Mouse (Mus musculus) liver, embryonic 14.5 days (tissue): Measurements from ENCODE around the gene Atp1b2. TPM values are rescaled to one million over a fixed set of nuclear protein-coding genes. Genes with fewer than 3 reads are reported as not detected.
A peak's percentile ranks its signal among the peaks of the same experiment; 100 is the strongest.
"Not testable (repeated sequence)": the region's sequence is repeated elsewhere in the genome, so short reads cannot be mapped to it uniquely, and the experiment has no call there.

ENCODE experiments used
- ATAC-seq: fragments of 200-750 bp; cut with Nextera tagmentation; 2 replicates; pipeline ENCODE4 v1.8.0; 2017; ENCODE audit warnings: moderate number of reproducible peaks, mild to moderate bottlenecking, moderate library complexity; ENCODE audit not compliant: insufficient read depth
- DNase-seq, 3 experiments: peaks; one replicate each; pipeline ENCODE4 v3.0.0-alpha.2; 2012 to 2013; ENCODE audit warnings: low read depth in 3 of 3, low spot score in 3 of 3
- H3K27ac ChIP-seq: fragments of 300-500 bp; sonication (generic); 2 replicates; pipeline ENCODE4 v1.5.1; 2014; ENCODE audit warnings: moderate library complexity, mild to moderate bottlenecking, control low read depth, inconsistent platforms
- H3K27me3 ChIP-seq: fragments of 300-500 bp; sonication (generic); 2 replicates; pipeline ENCODE4 v1.6.1; 2014; ENCODE audit warnings: mild to moderate bottlenecking, low read length, moderate library complexity; ENCODE audit not compliant: control insufficient read depth, insufficient read depth
- H3K36me3 ChIP-seq: fragments of 300-500 bp; sonication (generic); replicated peaks from 2 replicates; pipeline ENCODE4 v1.6.1; 2014; ENCODE audit warnings: low read depth; ENCODE audit not compliant: control insufficient read depth, insufficient read depth
- H3K4me1 ChIP-seq, 2 experiments: fragments of 200-500 bp in 1 of 2; fragments of 300-500 bp in 1 of 2; sonication (generic) in 1 of 2; replicated peaks; 2 replicates each; pipeline ENCODE4 v1.6.1; 2012 to 2014; ENCODE audit warnings: antibody characterized with exemption in 1 of 2, inconsistent platforms in 1 of 2, low read length in 1 of 2; ENCODE audit not compliant: control insufficient read depth in 2 of 2, insufficient read depth in 2 of 2
- H3K4me2 ChIP-seq: fragments of 300-500 bp; sonication (generic); 2 replicates; pipeline ENCODE4 v1.6.1; 2014; ENCODE audit warnings: low read depth, mild to moderate bottlenecking, control low read depth, moderate library complexity
- H3K4me3 ChIP-seq, 2 experiments: fragments of 200-500 bp in 1 of 2; fragments of 300-500 bp in 1 of 2; sonication (generic) in 1 of 2; 2 replicates each; pipeline ENCODE4 v1.5.1; 2012 to 2014; ENCODE audit warnings: low read depth in 2 of 2, low read length in 2 of 2, mild to moderate bottlenecking in 2 of 2, control low read depth in 1 of 2, inconsistent platforms in 1 of 2, moderate library complexity in 1 of 2; ENCODE audit not compliant: insufficient read depth in 1 of 2
- H3K9ac ChIP-seq: fragments of 300-500 bp; sonication (generic); replicated peaks from 2 replicates; pipeline ENCODE4 v1.6.1; 2014; ENCODE audit warnings: mild to moderate bottlenecking, control low read depth, moderate library complexity
- H3K9me3 ChIP-seq: fragments of 300-500 bp; sonication (generic); 2 replicates; pipeline ENCODE4 v1.6.1; 2016; ENCODE audit warnings: low read length, mixed read lengths; ENCODE audit not compliant: control insufficient read depth
- CTCF ChIP-seq: IDR thresholded peaks from 2 replicates; pipeline ENCODE4 v1.5.1; 2016; ENCODE audit warnings: antibody characterized with exemption, low read depth, control low read depth
- EP300 ChIP-seq: IDR thresholded peaks from 2 replicates; pipeline ENCODE4 v1.6.1; 2016; ENCODE audit warnings: antibody characterized with exemption, low read depth
- WGBS: fragments of 180-500 bp; shearing (Covaris S2); extraction: QIAGEN DNeasy Blood & Tissue Kit; methylation state at CpG from one replicate; pipeline ENCODE4 v1.1.7; 2014; ENCODE audit not compliant: insufficient replicate concordance; 5-methylcytosine and 5-hydroxymethylcytosine counted together
- polyA plus RNA-seq, 2 experiments: library from polyadenylated mRNA; depleted of rRNA in 1 of 2; stranded (reverse) in 1 of 2; unstranded in 1 of 2; fragments of >200 nt; fragmentation: Nextera tagmentation in 1 of 2; extraction: Ambion mirVana in 1 of 2; gene quantifications; 2 replicates each; pipeline versions ENCODE4 v1.2.1 to v1.2.3; 2012 to 2014

The Atp1b2 gene
- polyA plus RNA-seq, 2 experiments, result 20.6 to 21.3 TPM

- Histone ChIP-seq H3K4me3 (peak overlapping the region; percentile 0 to 21; a peak in 2 of 4 replicates), H3K27me3 (no peaks in the 10 kb centered on the region), H3K9me3 (no peaks in the 10 kb centered on the region), H3K9ac (no peak overlapping the region), H3K27ac (no peak overlapping the region), H3K4me2 (peak overlapping the region; percentile 39), H3K36me3 (no peaks in the 10 kb centered on the region), H3K4me1 (peaks cover 16 to 27% of the 10 kb centered on the region in 2 experiments)
- 36% methylated on average over 10 of the region's 10 CpGs for WGBS
- no peak for ATAC-seq
- no peak for DNase-seq
- TF ChIP-seq CTCF (no peak; the same call in 1 of the 2 replicates), EP300 (no peak)
Observed at GRCm38 (mm10) chr11:69616781-69617180, 11.0 kb upstream of the Atp1b2 start.

GRCm38 (mm10) chr11:69614257-69614588 lies 8.5 kb upstream of the Atp1b2 start:
- DNase-seq, ATAC-seq, H3K27me3 ChIP-seq, H3K27ac ChIP-seq, H3K36me3 ChIP-seq, H3K9me3 ChIP-seq: not testable (repeated sequence)
- Histone ChIP-seq H3K4me1 (peaks cover 10 to 21% of the 10 kb centered on the region in 2 experiments), H3K4me3 (peak overlapping the region in 1 of 2 experiments; percentile 56; a peak in 2 of 4 replicates), H3K4me2 (peak overlapping the region; percentile 95), H3K9ac (peak overlapping the region; percentile 20)
- WGBS, result 37% methylated on average over 11 of the region's 11 CpGs

- Histone ChIP-seq H3K9me3 (no peaks in the 10 kb centered on the region), H3K27me3 (no peaks in the 10 kb centered on the region), H3K4me3 (peak overlapping the region; percentile 52 to 56), H3K36me3 (no peaks in the 10 kb centered on the region), H3K4me1 (peaks cover 15 to 26% of the 10 kb centered on the region in 2 experiments), H3K27ac (no peak overlapping the region; the same call in 1 of the 2 replicates), H3K9ac (peak overlapping the region; percentile 67), H3K4me2 (peak overlapping the region; percentile 95)
- TF ChIP-seq EP300, result no peak
- TF ChIP-seq CTCF, result peak; percentile 92
- WGBS, result 4% methylated on average over 19 of the region's 19 CpGs
- DNase-seq (peak in 1 of 3 experiments; percentile 61), ATAC-seq (peak; percentile 61; the same call in 1 of the 2 replicates)
Observed at GRCm38 (mm10) chr11:69613553-69614256, 8.0 kb upstream of the Atp1b2 start.

- no peak for DNase-seq
- WGBS, result 64% methylated on average over 4 of the region's 4 CpGs
- Histone ChIP-seq H3K4me3 (no peak overlapping the region), H3K9me3 (no peaks in the 10 kb centered on the region), H3K36me3 (no peaks in the 10 kb centered on the region), H3K27ac (no peak overlapping the region), H3K4me1 (peaks cover 26 to 33% of the 10 kb centered on the region in 2 experiments), H3K27me3 (no peaks in the 10 kb centered on the region), H3K9ac (no peak overlapping the region), H3K4me2 (no peak overlapping the region)
- TF ChIP-seq EP300, result no peak
- ATAC-seq, result no peak
Observed at GRCm38 (mm10) chr11:69610899-69611298, 5.2 kb upstream of the Atp1b2 start.

- no peaks in the 10 kb centered on the region for H3K27me3 ChIP-seq
Observed at GRCm38 (mm10) chr11:69609416-69609815, 3.7 kb upstream of the Atp1b2 start.

More at GRCm38 (mm10) chr11:69609416-69609815, 3.7 kb upstream of the Atp1b2 start:
- DNase-seq (no peak), ATAC-seq (peak; percentile 28; the same call in 1 of the 2 replicates)
- peak overlapping the region; percentile 73 for H3K27ac ChIP-seq
- peak overlapping the region; percentile 43 for H3K4me2 ChIP-seq
- H3K9me3 ChIP-seq, result no peaks in the 10 kb centered on the region
- H3K4me1 ChIP-seq, result peaks cover 26 to 33% of the 10 kb centered on the region in 2 experiments
- no peaks in the 10 kb centered on the region for H3K36me3 ChIP-seq
- peak overlapping the region; percentile 34 for H3K9ac ChIP-seq
- no peak overlapping the region for H3K4me3 ChIP-seq
- TF ChIP-seq EP300 (peak; percentile 46), CTCF (no peak)
- WGBS, result 17% methylated on average over 7 of the region's 7 CpGs
